ENCODE assay signal across 9 mouse cellular contexts in genomic region chr4:53461026-53461425, GRCm38 (mm10).
"Had no signal": no experiment of that assay in that cellular context is flagged by ENCODE, and none has a peak within 500 bp of the region (broad histone marks: within the 10 kb centered on the region; RNA-seq: fewer than 3 reads in every experiment).

No protein-coding gene starts in this region.

- H3K4me3 ChIP-seq: left cerebral cortex, adult 2 months; limb, embryonic 10.5 days; liver, embryonic 15.5 days; midbrain, embryonic 13.5 days; stomach, embryonic 15.5 days had no signal

- H3K4me1 ChIP-seq: limb, embryonic 10.5 days had no signal

- H3K27ac ChIP-seq: left cerebral cortex, adult 2 months; limb, embryonic 10.5 days; liver, embryonic 15.5 days; midbrain, embryonic 13.5 days; stomach, embryonic 15.5 days had no signal

- H3K36me3 ChIP-seq: limb, embryonic 10.5 days; liver, embryonic 15.5 days; midbrain, embryonic 13.5 days; stomach, embryonic 15.5 days had no signal

- DNase-seq: kidney, postnatal 25 days; lung, adult 2 months; lung, postnatal 36 days; right cerebral cortex, postnatal 14 days had no signal

- H3K27me3 ChIP-seq: liver, embryonic 15.5 days; midbrain, embryonic 13.5 days; stomach, embryonic 15.5 days had no signal
